Mouse (Mus musculus) MEL (cell line): ENCODE results near the gene Hsp90ab1.

Experiments used
- CHD2 ChIP-seq: IDR thresholded peaks from 2 replicates; pipeline ENCODE4 v1.6.1; 2011; ENCODE audit warnings: low read length, improper control_type of control experiment
- CTCF ChIP-seq, 3 experiments: IDR thresholded peaks in 2 of 3; conservative IDR thresholded peaks in 1 of 3; 2 replicates each; pipeline ENCODE4 v1.5.1; 2011 to 2012; ENCODE audit warnings: low read length in 3 of 3, low read depth in 2 of 3, mild to moderate bottlenecking in 2 of 3, improper control_type of control experiment in 1 of 3, inconsistent platforms in 1 of 3, mixed read lengths in 1 of 3, moderate library complexity in 1 of 3; ENCODE audit not compliant: control insufficient read depth in 1 of 3, insufficient read depth in 1 of 3, poor library complexity in 1 of 3, severe bottlenecking in 1 of 3
- EP300 ChIP-seq, 2 experiments: IDR thresholded peaks; 2 replicates each; pipeline ENCODE4 v1.6.1; 2011; ENCODE audit warnings: improper control_type of control experiment in 2 of 2, low read length in 2 of 2, low read depth in 1 of 2, mild to moderate bottlenecking in 1 of 2
- GATA1 ChIP-seq: IDR thresholded peaks from 2 replicates; pipeline ENCODE4 v1.6.1; 2011; ENCODE audit warnings: low read depth, low read length, improper control_type of control experiment
- JUND ChIP-seq: IDR thresholded peaks from 2 replicates; pipeline ENCODE4 v1.6.1; 2011; ENCODE audit warnings: low read depth, mild to moderate bottlenecking, improper control_type of control experiment, low read length
- POLR2A ChIP-seq, 2 experiments: IDR thresholded peaks; 2 replicates each; pipeline ENCODE4 v1.6.1; 2011 to 2012; ENCODE audit warnings: low read length in 2 of 2, mild to moderate bottlenecking in 2 of 2, control low read depth in 1 of 2, improper control_type of control experiment in 1 of 2, low read depth in 1 of 2, moderate library complexity in 1 of 2; ENCODE audit not compliant: control insufficient read depth in 1 of 2, insufficient read depth in 1 of 2, poor library complexity in 1 of 2
- POLR2AphosphoS2 ChIP-seq: IDR thresholded peaks from 2 replicates; pipeline ENCODE4 v1.6.1; 2011; ENCODE audit warnings: low read length, improper control_type of control experiment
- ZNF384 ChIP-seq: IDR thresholded peaks from 2 replicates; pipeline ENCODE4 v1.6.1; 2012; ENCODE audit warnings: low read depth, mild to moderate bottlenecking, inconsistent platforms, low read length, improper control_type of control experiment

- TF ChIP-seq CHD2 (no peak), ZNF384 (no peak), POLR2A (IDR thresholded peaks at IDR 0.05; ENCODE audit: control insufficient read depth in 1 of 2, insufficient read depth in 1 of 2, low read depth in 1 of 2, low read length in 2 of 2, poor library complexity in 1 of 2) (no peak), CTCF (IDR thresholded peaks at IDR 0.05 in 2 of 3, conservative IDR thresholded peaks at IDR 0.05 in 1 of 3; ENCODE audit: control insufficient read depth in 1 of 3, insufficient read depth in 1 of 3, low read depth in 2 of 3, low read length in 3 of 3, poor library complexity in 1 of 3, severe bottlenecking in 1 of 3) (no peak), JUND (no peak), POLR2AphosphoS2 (no peak), EP300 (IDR thresholded peaks at IDR 0.05; ENCODE audit: low read depth in 1 of 2, low read length in 2 of 2) (peak in 1 of 2 experiments; percentile 31; a peak in 1 of 4 replicates), GATA1 (no peak)
Measured at GRCm38 (mm10) chr17:45580958-45581477, 7.9 kb upstream of the Hsp90ab1 start.
